Mouse (Mus musculus) inflammation-experienced regulatory T-cells, adult 6 months (primary cell): Measurements from ENCODE around the gene Ddx42. TPM values are rescaled to one million over a fixed set of nuclear protein-coding genes. Genes with fewer than 3 reads are reported as not detected.
A peak's percentile ranks its signal among the peaks of the same experiment; 100 is the strongest.
"Not testable (repeated sequence)": the region's sequence is repeated elsewhere in the genome, so short reads cannot be mapped to it uniquely, and the experiment has no call there.

Experiments used
- ATAC-seq: one replicate; pipeline ENCODE4 v1.8.0; 2017
- polyA plus RNA-seq, 3 experiments: library from polyadenylated mRNA; unstranded; fragments of 100-300 nt; shearing (Covaris generic); gene quantifications; one replicate each; pipeline ENCODE4 v1.2.1; 2017

The Ddx42 gene
- polyA plus RNA-seq, 3 experiments from 2014 or later, result 55.6 to 92.5 (median 83.3) TPM

- peak; percentile 55 for ATAC-seq
Measured at GRCm38 (mm10) chr11:106201337-106202122, 15.2 kb upstream of the Ddx42 start.

- ATAC-seq, result peak; percentile 69
Measured at GRCm38 (mm10) chr11:106202123-106202465, 14.6 kb upstream of the Ddx42 start, which contains the start of gene Strada. Strada (minus strand) TSS chr11:106202168.

GRCm38 (mm10) chr11:106212771-106213170 is 4.0 kb upstream of the Ddx42 start:
- ATAC-seq, result no peak

- no peak for ATAC-seq
Measured at GRCm38 (mm10) chr11:106214856-106215255, 1.9 kb upstream of the Ddx42 start.

GRCm38 (mm10) chr11:106215450-106215859 is 1.3 kb upstream of the Ddx42 start:
- no peak for ATAC-seq

GRCm38 (mm10) chr11:106215927-106216729 is 598 bp upstream of the Ddx42 start, which contains the start of gene Ccdc47:
Ccdc47 (minus strand) TSS chr11:106216344.
- ATAC-seq, result peak; percentile 86

GRCm38 (mm10) chr11:106220603-106221002 is 3.9 kb downstream of the Ddx42 start:
- no peak for ATAC-seq

- not testable (repeated sequence) for ATAC-seq
Measured at GRCm38 (mm10) chr11:106233978-106234377, 17.3 kb downstream of the Ddx42 start.

- ATAC-seq, result no peak
Measured at GRCm38 (mm10) chr11:106246834-106247233, 30.1 kb downstream of the Ddx42 start.

- ATAC-seq, result no peak
Measured at GRCm38 (mm10) chr11:106249326-106249725, 32.6 kb downstream of the Ddx42 start.

- ATAC-seq, result no peak
Measured at GRCm38 (mm10) chr11:106254767-106255166, 38.0 kb downstream of the Ddx42 start.

GRCm38 (mm10) chr11:106255174-106255573 is 38.4 kb downstream of the Ddx42 start:
- no peak for ATAC-seq

- peak; percentile 88 for ATAC-seq
Measured at GRCm38 (mm10) chr11:106255685-106256451, 39.1 kb downstream of the Ddx42 start, which contains the start of the genes Ftsj3 and Psmc5. Ftsj3 (minus strand) TSS chr11:106256079. Psmc5 (plus strand) TSS chr11:106256154.

GRCm38 (mm10) chr11:106256775-106257174 is 40.0 kb downstream of the Ddx42 start:
- ATAC-seq, result no peak

GRCm38 (mm10) chr11:106260826-106261450 is 44.2 kb downstream of the Ddx42 start:
- no peak for ATAC-seq

GRCm38 (mm10) chr11:106263963-106264362 is 47.2 kb downstream of the Ddx42 start:
- no peak for ATAC-seq

GRCm38 (mm10) chr11:106264988-106265387 is 48.3 kb downstream of the Ddx42 start:
- ATAC-seq, result no peak

- no peak for ATAC-seq
Measured at GRCm38 (mm10) chr11:106265570-106265969, 48.8 kb downstream of the Ddx42 start.

- ATAC-seq, result no peak
Measured at GRCm38 (mm10) chr11:106266431-106266830, 49.7 kb downstream of the Ddx42 start.

GRCm38 (mm10) chr11:106267311-106267852 is 50.7 kb downstream of the Ddx42 start:
- no peak for ATAC-seq

GRCm38 (mm10) chr11:106267871-106268270 is 51.1 kb downstream of the Ddx42 start:
- ATAC-seq, result no peak
